Mouse (Mus musculus) left cerebral cortex, adult 8-10 months (tissue): ENCODE data around the gene Olfr1370. TPM values are rescaled to one million over a fixed set of nuclear protein-coding genes. Genes with fewer than 3 reads are reported as not detected.
"Not testable (repeated sequence)": the region's sequence is repeated elsewhere in the genome, so short reads cannot be mapped to it uniquely, and the experiment has no call there.

Source experiments
- DNase-seq, 2 experiments: peaks; one replicate each; pipeline ENCODE4 v3.0.0; 2022; ENCODE audit warnings: low spot score in 2 of 2
- total RNA-seq, 4 experiments: library from RNA; stranded (reverse); gene quantifications; 2 replicates each; pipeline ENCODE4 v1.2.4; 2022

Gene Olfr1370
- total RNA-seq: not detected

- no peak for DNase-seq
Observed at GRCm38 (mm10) chr13:21074847-21075246, at the start of gene Olfr1370. Gene Olfr1370, minus strand, starts transcription at chr13:21074947.

- no peak for DNase-seq
Observed at GRCm38 (mm10) chr13:21114121-21114520, 39.4 kb upstream of the Olfr1370 start.

GRCm38 (mm10) chr13:21111183-21111582 is 36.4 kb upstream of the Olfr1370 start, which contains the start of gene Olfr1369-ps1:
Gene Olfr1369-ps1, plus strand, starts transcription at chr13:21111483.
- DNase-seq: not testable (repeated sequence)

- no peak for DNase-seq
Observed at GRCm38 (mm10) chr13:21110441-21110840, 35.7 kb upstream of the Olfr1370 start.

- no peak for DNase-seq
Observed at GRCm38 (mm10) chr13:21109759-21110158, 35.0 kb upstream of the Olfr1370 start.

- DNase-seq: no peak
Observed at GRCm38 (mm10) chr13:21082686-21083085, 7.9 kb upstream of the Olfr1370 start.

GRCm38 (mm10) chr13:21066021-21066420 is 8.7 kb downstream of the Olfr1370 start:
- no peak for DNase-seq

GRCm38 (mm10) chr13:21050118-21050517 is 24.6 kb downstream of the Olfr1370 start:
- no peak for DNase-seq

- DNase-seq: no peak
Observed at GRCm38 (mm10) chr13:21040589-21041199, 34.1 kb downstream of the Olfr1370 start.

GRCm38 (mm10) chr13:21035981-21036380 is 38.8 kb downstream of the Olfr1370 start:
- no peak for DNase-seq

- no peak for DNase-seq
Observed at GRCm38 (mm10) chr13:21035011-21035410, 39.7 kb downstream of the Olfr1370 start.

GRCm38 (mm10) chr13:21033176-21033575 is 41.6 kb downstream of the Olfr1370 start:
- DNase-seq: peak in 1 of 2 experiments; percentile 8

GRCm38 (mm10) chr13:21024831-21025230 is 49.9 kb downstream of the Olfr1370 start:
- no peak for DNase-seq

Other genes with a start within 250 kb of the Olfr1370 start
- not detected for gene Olfr1369-ps1, start 36.5 kb upstream of the Olfr1370 start, total RNA-seq
- gene Olfr263, start 54.7 kb upstream of the Olfr1370 start, total RNA-seq: not detected
- gene Olfr1368, start 70.9 kb upstream of the Olfr1370 start, total RNA-seq: not detected
- gene Trim27, start 104.5 kb upstream of the Olfr1370 start, total RNA-seq: 10 to 100 TPM; 34.1 to 39.5 (median 35.3) TPM
- not detected for gene Gpx5, start 217.8 kb upstream of the Olfr1370 start, total RNA-seq
- gene Gpx6, start 237.2 kb upstream of the Olfr1370 start, total RNA-seq: 1 to 10 TPM in 1 of 4 experiments, under 1 TPM in 3; 0.28 to 1.4 (median 0.59) TPM